Mouse (Mus musculus) limb, embryonic 12.5 days (tissue): ENCODE results near the gene Tead1. TPM values are rescaled to one million over a fixed set of nuclear protein-coding genes. Genes with fewer than 3 reads are reported as not detected.
"Not testable (repeated sequence)": the region's sequence is repeated elsewhere in the genome, so short reads cannot be mapped to it uniquely, and the experiment has no call there.

ENCODE experiments used
- ATAC-seq: fragments of 200-750 bp; cut with Nextera tagmentation; 2 replicates; pipeline ENCODE4 v1.8.0; 2017; ENCODE audit warnings: low read depth, moderate TSS enrichment; ENCODE audit not compliant: insufficient number of reproducible peaks, insufficient read depth, low FRiP score, low TSS enrichment
- H3K27ac ChIP-seq: fragments of 300-500 bp; sonication (generic); 2 replicates; pipeline ENCODE4 v1.5.1; 2016; ENCODE audit warnings: mild to moderate bottlenecking, moderate library complexity
- H3K27me3 ChIP-seq: fragments of 300-500 bp; sonication (generic); 2 replicates; pipeline ENCODE4 v1.6.1; 2016; ENCODE audit warnings: mild to moderate bottlenecking, moderate library complexity
- H3K36me3 ChIP-seq: fragments of 300-500 bp; sonication (generic); 2 replicates; pipeline ENCODE4 v1.6.1; 2016; ENCODE audit warnings: mild to moderate bottlenecking, moderate library complexity
- H3K4me1 ChIP-seq: fragments of 300-500 bp; sonication (generic); replicated peaks from 2 replicates; pipeline ENCODE4 v1.6.1; 2016
- H3K4me2 ChIP-seq: fragments of 300-500 bp; sonication (generic); 2 replicates; pipeline ENCODE4 v1.6.1; 2016; ENCODE audit warnings: mild to moderate bottlenecking, moderate library complexity
- H3K4me3 ChIP-seq: fragments of 300-500 bp; sonication (generic); replicated peaks from 2 replicates; pipeline ENCODE4 v1.5.1; 2016; ENCODE audit warnings: mild to moderate bottlenecking
- H3K9ac ChIP-seq: fragments of 300-500 bp; sonication (generic); replicated peaks from 2 replicates; pipeline ENCODE4 v1.6.1; 2016; ENCODE audit warnings: mild to moderate bottlenecking, moderate library complexity
- H3K9me3 ChIP-seq: fragments of 300-500 bp; sonication (generic); 2 replicates; pipeline ENCODE4 v1.6.1; 2016; ENCODE audit warnings: mild to moderate bottlenecking, moderate library complexity
- WGBS: fragments of 180-500 bp; shearing (Covaris S2); methylation state at CpG from one replicate; pipeline ENCODE4 v1.1.7; 2016; 5-methylcytosine and 5-hydroxymethylcytosine counted together
- polyA plus RNA-seq: library from polyadenylated mRNA; unstranded; fragments of >200 nt; fragmentation: Nextera tagmentation; extraction: Ambion mirVana; gene quantifications from 2 replicates; pipeline ENCODE4 v1.2.1, GENCODE M21; 2016

The Tead1 gene
- polyA plus RNA-seq, 1 experiment from 2014 or later, result 43.6 TPM

- H3K27me3 ChIP-seq, result peaks cover 2% of the 10 kb centered on the region; the same call in 1 of the 2 replicates
- no peak for ATAC-seq
- 5% methylated on average over 4 of the region's 4 CpGs for WGBS
- no peak overlapping the region for H3K4me2 ChIP-seq
- H3K36me3 ChIP-seq, result no peaks in the 10 kb centered on the region
- H3K27ac ChIP-seq, result no peak overlapping the region
- H3K9me3 ChIP-seq, result no peaks in the 10 kb centered on the region
- H3K9ac ChIP-seq, result no peak overlapping the region
- no peak overlapping the region for H3K4me3 ChIP-seq
- H3K4me1 ChIP-seq, result peaks cover 4% of the 10 kb centered on the region; the same call in 1 of the 2 replicates
Observed at GRCm38 (mm10) chr7:112919845-112920244, 240.7 kb downstream of the Tead1 start.

- ATAC-seq, result no peak
- Histone ChIP-seq H3K4me3 (no peak overlapping the region), H3K27ac (no peak overlapping the region), H3K36me3 (no peaks in the 10 kb centered on the region), H3K9me3 (no peaks in the 10 kb centered on the region), H3K4me2 (no peak overlapping the region), H3K27me3 (peaks cover 2% of the 10 kb centered on the region; the same call in 1 of the 2 replicates), H3K9ac (no peak overlapping the region), H3K4me1 (peaks cover 4% of the 10 kb centered on the region; the same call in 1 of the 2 replicates)
- 65% methylated on average over 4 of the region's 4 CpGs for WGBS
Observed at GRCm38 (mm10) chr7:112922801-112923200, 243.7 kb downstream of the Tead1 start.

GRCm38 (mm10) chr7:112923712-112924111, 244.6 kb downstream of the Tead1 start:
- H3K36me3 ChIP-seq, result no peaks in the 10 kb centered on the region
- peaks cover 4% of the 10 kb centered on the region; the same call in 1 of the 2 replicates for H3K4me1 ChIP-seq
- H3K9ac ChIP-seq, result no peak overlapping the region
- H3K4me2 ChIP-seq, result no peak overlapping the region
- no peak overlapping the region for H3K27ac ChIP-seq
- no peaks in the 10 kb centered on the region for H3K9me3 ChIP-seq
- no peak overlapping the region for H3K4me3 ChIP-seq
- no peaks in the 10 kb centered on the region for H3K27me3 ChIP-seq
- ATAC-seq, result no peak
- 73% methylated on average over 3 of the region's 3 CpGs for WGBS

GRCm38 (mm10) chr7:112930669-112931068, 251.6 kb downstream of the Tead1 start:
- no peak for ATAC-seq
- H3K4me1 ChIP-seq, result 0 out of 2 replicates have a peak, but pooled peaks cover 2% of the 10 kb centered on the region
- H3K4me2 ChIP-seq, result no peak overlapping the region
- H3K36me3 ChIP-seq, result no peaks in the 10 kb centered on the region
- H3K27me3 ChIP-seq, result peaks cover 9% of the 10 kb centered on the region; the same call in 1 of the 2 replicates
- H3K9ac ChIP-seq, result no peak overlapping the region
- no peak overlapping the region for H3K27ac ChIP-seq
- 36% methylated on average over 7 of the region's 7 CpGs for WGBS
- H3K4me3 ChIP-seq, result no peak overlapping the region
- H3K9me3 ChIP-seq, result no peaks in the 10 kb centered on the region

GRCm38 (mm10) chr7:112935876-112936275, 256.8 kb downstream of the Tead1 start:
- ATAC-seq, H3K27me3 ChIP-seq: not testable (repeated sequence)
- WGBS, result 77% methylated on average over 5 of the region's 5 CpGs

GRCm38 (mm10) chr7:112937089-112937488, 258.0 kb downstream of the Tead1 start:
- H3K9me3 ChIP-seq, result no peaks in the 10 kb centered on the region
- WGBS, result 87% methylated on average over 8 of the region's 8 CpGs
- H3K4me3 ChIP-seq, result no peak overlapping the region
- H3K27me3 ChIP-seq, result peaks cover 1% of the 10 kb centered on the region
- ATAC-seq, result no peak
- H3K36me3 ChIP-seq, result no peaks in the 10 kb centered on the region
- no peak overlapping the region for H3K27ac ChIP-seq
- no peaks in the 10 kb centered on the region for H3K4me1 ChIP-seq
- H3K9ac ChIP-seq, result no peak overlapping the region
- H3K4me2 ChIP-seq, result no peak overlapping the region

More at GRCm38 (mm10) chr7:112935876-112936275, 256.8 kb downstream of the Tead1 start:
- H3K36me3 ChIP-seq, H3K9ac ChIP-seq, H3K9me3 ChIP-seq, H3K4me2 ChIP-seq, H3K27ac ChIP-seq, H3K4me3 ChIP-seq, H3K4me1 ChIP-seq: not testable (repeated sequence)

GRCm38 (mm10) chr7:112938959-112939358, 259.8 kb downstream of the Tead1 start:
- Histone ChIP-seq H3K9me3 (no peaks in the 10 kb centered on the region), H3K27ac (no peak overlapping the region), H3K27me3 (no peaks in the 10 kb centered on the region; the same call in 1 of the 2 replicates), H3K4me1 (no peaks in the 10 kb centered on the region), H3K4me2 (no peak overlapping the region), H3K9ac (no peak overlapping the region), H3K36me3 (no peaks in the 10 kb centered on the region), H3K4me3 (no peak overlapping the region)
- ATAC-seq, result no peak
- WGBS, result 17% methylated on average over 5 of the region's 5 CpGs

GRCm38 (mm10) chr7:112942567-112942966, 263.4 kb downstream of the Tead1 start:
- H3K27ac ChIP-seq, result no peak overlapping the region
- no peaks in the 10 kb centered on the region for H3K36me3 ChIP-seq
- no peak overlapping the region for H3K4me3 ChIP-seq
- H3K4me1 ChIP-seq, result no peaks in the 10 kb centered on the region
- 67% methylated on average over 5 of the region's 5 CpGs for WGBS
- H3K9ac ChIP-seq, result no peak overlapping the region
- H3K4me2 ChIP-seq, result no peak overlapping the region
- no peaks in the 10 kb centered on the region; the same call in 1 of the 2 replicates for H3K27me3 ChIP-seq
- no peak for ATAC-seq
- no peaks in the 10 kb centered on the region for H3K9me3 ChIP-seq

GRCm38 (mm10) chr7:112943056-112943455, 263.9 kb downstream of the Tead1 start:
- 84% methylated on average over 1 of the region's 1 CpGs for WGBS
- H3K9me3 ChIP-seq, result no peaks in the 10 kb centered on the region
- ATAC-seq, result no peak
- no peak overlapping the region for H3K27ac ChIP-seq
- no peak overlapping the region for H3K9ac ChIP-seq
- no peaks in the 10 kb centered on the region for H3K36me3 ChIP-seq
- no peaks in the 10 kb centered on the region for H3K4me1 ChIP-seq
- H3K4me2 ChIP-seq, result no peak overlapping the region
- peaks cover 2% of the 10 kb centered on the region; the same call in 1 of the 2 replicates for H3K27me3 ChIP-seq
- no peak overlapping the region for H3K4me3 ChIP-seq

- H3K27me3 ChIP-seq, result 0 out of 2 replicates have a peak, but pooled peaks cover 2% of the 10 kb centered on the region
- 45% methylated on average over 6 of the region's 6 CpGs for WGBS
- H3K9me3 ChIP-seq, result no peaks in the 10 kb centered on the region
- H3K9ac ChIP-seq, result no peak overlapping the region
- no peak for ATAC-seq
- H3K4me1 ChIP-seq, result no peaks in the 10 kb centered on the region
- no peak overlapping the region for H3K4me3 ChIP-seq
- no peak overlapping the region for H3K4me2 ChIP-seq
- H3K27ac ChIP-seq, result no peak overlapping the region
- no peaks in the 10 kb centered on the region for H3K36me3 ChIP-seq
Observed at GRCm38 (mm10) chr7:112946706-112947105, 267.6 kb downstream of the Tead1 start.

GRCm38 (mm10) chr7:112953777-112954291, 274.7 kb downstream of the Tead1 start, which contains the start of gene Rassf10:
Rassf10 (plus strand) TSS chr7:112953962.
- no peaks in the 10 kb centered on the region for H3K36me3 ChIP-seq
- WGBS, result under 1% methylated on average over 41 of the region's 41 CpGs
- peak within 1 kb of the TSS; percentile 50 for H3K9ac ChIP-seq
- H3K27ac ChIP-seq, result no peak within 1 kb of the TSS
- peak within 1 kb of the TSS; percentile 51 for H3K4me3 ChIP-seq
- H3K27me3 ChIP-seq, result peaks cover 48% of the 10 kb centered on the region
- peaks cover 29% of the 10 kb centered on the region for H3K4me1 ChIP-seq
- peak; percentile 92 for ATAC-seq
- H3K9me3 ChIP-seq, result no peaks in the 10 kb centered on the region
- peak within 1 kb of the TSS; percentile 89 for H3K4me2 ChIP-seq
